Mouse (Mus musculus) effector memory CD4-positive, alpha-beta T cell, adult 5 months (primary cell): Measurements from ENCODE around the gene Platr17. TPM values are rescaled to one million over a fixed set of nuclear protein-coding genes. Genes with fewer than 3 reads are reported as not detected.

Source experiments
- polyA plus RNA-seq: library from polyadenylated mRNA; unstranded; fragments of 100-300 nt; shearing (Covaris generic); gene quantifications from one replicate; pipeline ENCODE4 v1.2.1, GENCODE M21; 2017

The Platr17 gene
- 3.3 TPM for polyA plus RNA-seq

GRCm38 (mm10) chr17:33904835-33905234 lies at the start of gene Platr17:
Gene Platr17, plus strand, starts transcription at chr17:33905135.

GRCm38 (mm10) chr17:33873537-33873936 lies 31.4 kb upstream of the Platr17 start, which contains the start of gene Gm7029:
Gene Gm7029, plus strand, starts transcription at chr17:33873837.

DNA sequence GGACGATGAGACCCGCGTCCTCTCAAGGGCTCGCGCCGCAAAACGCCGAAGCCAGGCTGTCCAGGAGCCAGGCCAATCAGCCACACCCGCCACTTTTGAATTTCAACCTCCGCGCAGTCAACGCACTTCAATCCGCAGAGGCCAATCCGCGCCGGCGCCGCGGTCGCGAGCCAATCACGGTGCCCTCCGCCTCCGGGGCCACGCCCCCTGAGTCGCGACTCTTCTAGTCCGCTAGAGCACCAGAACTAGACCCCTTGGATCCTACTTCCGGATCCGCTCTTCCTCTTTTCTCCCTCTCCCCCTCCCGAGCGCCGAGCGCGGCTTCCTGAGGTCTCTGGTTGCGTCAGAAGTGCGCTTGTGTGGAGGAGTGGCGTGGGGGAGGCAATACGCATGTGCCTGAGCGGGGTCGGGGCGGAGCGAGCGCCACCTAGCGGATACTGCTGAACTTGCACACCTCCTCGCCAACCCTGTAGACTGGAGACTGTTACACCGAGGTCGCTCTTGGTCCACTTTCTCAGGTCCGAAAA lies 14.3 kb upstream of the Platr17 start, which contains the start of gene Kifc1:
Kifc1 (minus strand) TSS at position 129 of the 527 bp plus-strand sequence.

DNA sequence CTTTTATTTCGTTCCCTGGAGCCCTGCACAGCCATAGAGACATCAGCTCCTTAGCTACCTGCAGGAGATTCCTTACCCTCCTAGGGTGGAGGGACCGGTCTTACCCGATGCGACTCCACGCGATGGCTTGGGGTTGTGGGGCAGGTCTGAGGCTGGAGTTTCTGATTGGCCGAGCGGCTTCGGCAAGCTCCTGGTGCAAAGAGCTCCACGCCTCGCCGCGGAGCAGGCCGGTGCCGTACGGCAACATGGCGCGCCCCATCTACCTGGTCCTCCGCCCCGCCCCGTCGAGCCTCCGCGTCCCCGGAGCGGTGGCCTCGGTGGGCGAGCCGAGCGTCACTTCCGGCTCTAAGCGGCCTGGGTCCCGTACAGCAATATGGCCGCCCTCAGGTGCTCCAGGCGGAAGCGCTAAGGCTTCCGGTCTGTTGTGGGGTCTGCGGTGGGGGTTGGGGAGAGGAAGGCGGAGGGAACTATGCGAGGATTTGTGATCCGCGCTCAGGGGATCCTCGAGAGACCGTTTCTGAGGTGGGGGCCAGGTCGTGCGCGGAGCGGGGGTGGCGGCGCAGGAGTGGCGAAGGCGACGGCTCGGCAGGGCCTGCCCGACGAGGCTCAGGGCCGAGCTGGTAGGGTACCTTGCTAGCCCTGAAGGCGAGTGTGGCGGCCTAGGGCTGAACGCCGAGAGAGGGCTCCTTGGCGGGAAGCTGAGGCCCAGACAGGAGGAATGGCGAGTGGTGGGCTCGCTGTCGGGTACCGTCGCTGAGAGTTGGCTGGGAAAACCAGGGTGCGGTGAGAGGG lies 4.3 kb downstream of the Platr17 start, which contains the start of gene Daxx:
Daxx (plus strand) TSS at position 338 of the 792 bp plus-strand sequence.

DNA sequence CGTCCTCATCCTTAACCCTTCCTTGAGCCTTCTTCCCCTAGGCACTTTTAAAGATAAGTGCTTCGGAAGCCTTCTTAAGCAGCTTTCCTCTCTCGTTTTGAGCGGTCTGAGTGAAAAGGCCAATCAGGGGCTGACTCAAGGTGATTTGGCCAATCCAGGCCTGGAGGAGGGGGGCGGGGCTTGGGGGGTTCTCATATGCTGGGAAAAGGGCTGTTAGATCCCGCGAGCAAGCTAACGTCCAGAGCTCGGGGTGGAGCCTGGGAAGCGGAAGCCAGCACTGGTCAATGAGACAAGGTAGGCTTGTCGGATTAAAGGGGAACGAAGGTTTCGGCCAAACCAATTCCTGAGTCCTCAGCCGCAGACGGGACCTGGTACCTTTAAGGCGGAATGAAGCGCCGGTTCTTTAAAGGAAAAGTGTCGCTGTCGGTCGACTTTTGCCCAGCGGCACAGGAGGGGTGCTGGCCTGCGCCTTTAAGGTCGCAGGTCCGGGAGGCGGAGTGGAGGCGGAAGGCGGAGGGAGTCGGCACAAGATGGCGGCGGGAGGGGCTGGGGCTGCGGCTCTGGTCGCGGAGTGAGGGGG lies 10.8 kb downstream of the Platr17 start, which contains the start of the genes Tapbp and Zbtb22:
Tapbp (plus strand) TSS at position 229 of the 580 bp plus-strand sequence.
Zbtb22 (plus strand) TSS at position 234 of the 580 bp plus-strand sequence.

GRCm38 (mm10) chr17:33929371-33930279 lies 24.7 kb downstream of the Platr17 start, which contains the start of gene Rgl2:
Gene Rgl2, plus strand, starts transcription at chr17:33929543.

GRCm38 (mm10) chr17:33940206-33940805 lies 35.4 kb downstream of the Platr17 start, which contains the start of the genes Pfdn6 and Wdr46:
Gene Pfdn6, minus strand, starts transcription at chr17:33940343.
Gene Wdr46, plus strand, starts transcription at chr17:33940660.

GRCm38 (mm10) chr17:33951021-33951946 lies 46.3 kb downstream of the Platr17 start, which contains the start of gene B3galt4:
Gene B3galt4, minus strand, starts transcription at chr17:33951488.

GRCm38 (mm10) chr17:33955555-33956214 lies 50.8 kb downstream of the Platr17 start, which contains the start of the genes Vps52 and Rps18:
Gene Vps52, plus strand, starts transcription at chr17:33955812.
Gene Rps18, minus strand, starts transcription at chr17:33956001.

Other genes with a start within 250 kb of the Platr17 start
- 318 TPM for gene Hnrnpm, start 218.3 kb upstream of the Platr17 start, polyA plus RNA-seq
- 85.9 TPM for gene March2, start 186.5 kb upstream of the Platr17 start, polyA plus RNA-seq
- gene Rab11b, start 144.6 kb upstream of the Platr17 start, polyA plus RNA-seq = 315 TPM
- 0.39 TPM for gene Angptl4, start 123.3 kb upstream of the Platr17 start, polyA plus RNA-seq
- 2.5 TPM for gene Kank3, start 94.6 kb upstream of the Platr17 start, polyA plus RNA-seq
- 1,034 TPM for gene Rps28, start 80.6 kb upstream of the Platr17 start, polyA plus RNA-seq
- gene Ndufa7, start 80.6 kb upstream of the Platr17 start, polyA plus RNA-seq = 205 TPM
- 16.6 TPM for gene Cd320, start 62.0 kb upstream of the Platr17 start, polyA plus RNA-seq
- not detected for gene Gm7029, start 31.3 kb upstream of the Platr17 start, polyA plus RNA-seq
- 2.4 TPM for gene Kifc1, start 14.5 kb upstream of the Platr17 start, polyA plus RNA-seq
- 58.7 TPM for gene Daxx, start 4.3 kb downstream of the Platr17 start, polyA plus RNA-seq
- 359 TPM for gene Tapbp, start 10.8 kb downstream of the Platr17 start, polyA plus RNA-seq
- 18.9 TPM for gene Zbtb22, start 10.8 kb downstream of the Platr17 start, polyA plus RNA-seq
- gene Rgl2, start 24.4 kb downstream of the Platr17 start, polyA plus RNA-seq = 91.0 TPM
- 83.7 TPM for gene Pfdn6, start 35.2 kb downstream of the Platr17 start, polyA plus RNA-seq
- 38.7 TPM for gene Wdr46, start 35.5 kb downstream of the Platr17 start, polyA plus RNA-seq
- gene B3galt4, start 46.4 kb downstream of the Platr17 start, polyA plus RNA-seq = 7.9 TPM
- gene Vps52, start 50.7 kb downstream of the Platr17 start, polyA plus RNA-seq = 48.6 TPM
- 2,421 TPM for gene Rps18, start 50.9 kb downstream of the Platr17 start, polyA plus RNA-seq
- 13,966 TPM for gene H2-K1, start 95.2 kb downstream of the Platr17 start, polyA plus RNA-seq
- 29.5 TPM for gene Ring1, start 119.5 kb downstream of the Platr17 start, polyA plus RNA-seq
- gene H2-Ke6, start 122.9 kb downstream of the Platr17 start, polyA plus RNA-seq = 238 TPM
- gene Slc39a7, start 126.5 kb downstream of the Platr17 start, polyA plus RNA-seq = 112 TPM
- gene Rxrb, start 126.7 kb downstream of the Platr17 start, polyA plus RNA-seq = 85.3 TPM
- 0.94 TPM for gene Col11a2, start 134.3 kb downstream of the Platr17 start, polyA plus RNA-seq
- 6.3 TPM for gene H2-Oa, start 187.2 kb downstream of the Platr17 start, polyA plus RNA-seq
- gene H2-DMa, start 214.4 kb downstream of the Platr17 start, polyA plus RNA-seq = 18.9 TPM
- gene Brd2, start 217.5 kb downstream of the Platr17 start, polyA plus RNA-seq = 276 TPM
- 0.97 TPM for gene H2-DMb2, start 238.2 kb downstream of the Platr17 start, polyA plus RNA-seq
- gene H2-DMb1, start 247.9 kb downstream of the Platr17 start, polyA plus RNA-seq = not detected